10 mouse cellular contexts compared by ENCODE assay signal in genomic region chr17:29637377-29637776, GRCm38 (mm10). TPM values are rescaled to one million over a fixed set of nuclear protein-coding genes. Genes with fewer than 3 reads are reported as not detected.
DNase-seq lines count a peak whose midpoint lies in the region; ATAC-seq and TF ChIP-seq lines count a peak whose summit lies in the region.
"Had no signal": no experiment of that assay in that cellular context is flagged by ENCODE, and none has a peak within 500 bp of the region (broad histone marks: within the 10 kb centered on the region; RNA-seq: fewer than 3 reads in every experiment).

No protein-coding gene starts in this region.

- TF ChIP-seq CTCF in liver, postnatal 0 days (IDR thresholded peaks at IDR 0.05; ENCODE audit: low read depth) = no peak

- H3K4me1 ChIP-seq in heart, embryonic 11.5 days (ENCODE audit: control insufficient read depth, insufficient read depth, low read length) = peaks cover 14% of the 10 kb centered on the region
- H3K4me1 ChIP-seq in heart, embryonic 12.5 days (replicated peaks) = peaks cover 16% of the 10 kb centered on the region
- peaks cover 15% of the 10 kb centered on the region for H3K4me1 ChIP-seq in liver, postnatal 0 days (ENCODE audit: insufficient read depth)

- no peak overlapping the region for H3K9ac ChIP-seq in heart, embryonic 11.5 days (ENCODE audit: low read depth, low read length)
- H3K9ac ChIP-seq in heart, embryonic 12.5 days = no peak overlapping the region
- H3K9ac ChIP-seq in liver, postnatal 0 days (replicated peaks) = no peak overlapping the region
- H3K9ac ChIP-seq: lung, embryonic 14.5 days had no signal

- peak; percentile 49 for DNase-seq in adrenal gland, postnatal 10 days
- no peak for DNase-seq in adrenal gland, postnatal 25 days
- DNase-seq in heart, adult 18-20 months = peak; percentile 43 to 57
- no peak for DNase-seq in liver, postnatal 0 days
- no peak for DNase-seq in spleen, postnatal 36 days (ENCODE audit: low spot score in 2 of 2)
- no peak for DNase-seq in layer of hippocampus, adult 9-11 months
- DNase-seq: adrenal gland, adult 8-10 months; lung, embryonic 14.5 days had no signal

- no peak for TF ChIP-seq EP300 in liver, postnatal 0 days (IDR thresholded peaks at IDR 0.05; ENCODE audit: low read depth)

- WGBS in heart, embryonic 11.5 days (ENCODE audit: insufficient replicate concordance) = 75% methylated on average over 4 of the region's 4 CpGs
- 73% methylated on average over 4 of the region's 4 CpGs for WGBS in heart, embryonic 12.5 days
- 79% methylated on average over 4 of the region's 4 CpGs for WGBS in liver, postnatal 0 days (ENCODE audit: insufficient replicate concordance)

- no peak overlapping the region for H3K4me2 ChIP-seq in heart, embryonic 11.5 days
- no peak overlapping the region for H3K4me2 ChIP-seq in heart, embryonic 12.5 days
- H3K4me2 ChIP-seq in liver, postnatal 0 days (ENCODE audit: low read depth, low read length) = peak overlapping the region; percentile 36
- H3K4me2 ChIP-seq: lung, embryonic 14.5 days had no signal

- no peak overlapping the region for H3K4me3 ChIP-seq in heart, embryonic 11.5 days (ENCODE audit: low read depth, low read length)
- no peak overlapping the region for H3K4me3 ChIP-seq in heart, embryonic 12.5 days
- no peak overlapping the region for H3K4me3 ChIP-seq in liver, postnatal 0 days (ENCODE audit: low read depth, low read length)

- no peak for ATAC-seq in heart, embryonic 11.5 days (replicated peaks; ENCODE audit: insufficient number of reproducible peaks, low FRiP score, low TSS enrichment)
- peak; percentile 39; the same call in 1 of the 2 replicates for ATAC-seq in heart, embryonic 12.5 days (ENCODE audit: insufficient number of reproducible peaks, low FRiP score)
- peak; percentile 38; the same call in 1 of the 2 replicates for ATAC-seq in liver, postnatal 0 days

- no peaks in the 10 kb centered on the region for H3K9me3 ChIP-seq in heart, embryonic 11.5 days (replicated peaks; ENCODE audit: control insufficient read depth, low read length)
- no peaks in the 10 kb centered on the region for H3K9me3 ChIP-seq in heart, embryonic 12.5 days (replicated peaks)
- no peaks in the 10 kb centered on the region for H3K9me3 ChIP-seq in liver, postnatal 0 days (ENCODE audit: low read length)

- peaks cover 30% of the 10 kb centered on the region for H3K36me3 ChIP-seq in heart, embryonic 11.5 days (ENCODE audit: control insufficient read depth, insufficient read depth, low read length)
- peaks cover 90% of the 10 kb centered on the region for H3K36me3 ChIP-seq in heart, embryonic 12.5 days
- peaks cover 77% of the 10 kb centered on the region for H3K36me3 ChIP-seq in liver, postnatal 0 days (replicated peaks; ENCODE audit: insufficient read depth, low read length)

- no peaks in the 10 kb centered on the region for H3K27me3 ChIP-seq in heart, embryonic 11.5 days (ENCODE audit: control insufficient read depth, insufficient read depth, low read length)
- no peaks in the 10 kb centered on the region for H3K27me3 ChIP-seq in heart, embryonic 12.5 days (replicated peaks)
- H3K27me3 ChIP-seq in liver, postnatal 0 days (ENCODE audit: insufficient read depth, low read length) = no peaks in the 10 kb centered on the region

- no peak overlapping the region for H3K27ac ChIP-seq in heart, embryonic 11.5 days (ENCODE audit: low read depth, low read length)
- no peak overlapping the region for H3K27ac ChIP-seq in heart, embryonic 12.5 days (ENCODE audit: poor library complexity, severe bottlenecking)
- H3K27ac ChIP-seq in liver, postnatal 0 days (ENCODE audit: low read depth) = peak overlapping the region; percentile 57; the same call in 1 of the 2 replicates

RNA-seq across cellular contexts. Expression of gene Gm28043, which starts 22.7 kb away (rescaled TPM):
- 1 to 10 TPM; 2.3 to 4.6 TPM for total RNA-seq in adrenal gland, postnatal 10 days (2021)
- 4.5 and 5.0 TPM in 2 replicates for total RNA-seq in adrenal gland, postnatal 25 days (2021)
- total RNA-seq in heart, adult 18-20 months (2021) = under 1 TPM; 0.35 to 0.87 TPM
- polyA plus RNA-seq in heart, embryonic 11.5 days (2014; fragmentation: Nextera tagmentation; extraction: Ambion mirVana) = 2.3 and 2.9 TPM in 2 replicates
- polyA plus RNA-seq in heart, embryonic 12.5 days (2016; fragmentation: Nextera tagmentation; extraction: Ambion mirVana) = 2.1 and 2.5 TPM in 2 replicates
- 0.49 and 0.69 TPM in 2 replicates for polyA plus RNA-seq in liver, postnatal 0 days (2015; fragmentation: Nextera tagmentation; extraction: Ambion mirVana)

RNA-seq across cellular contexts. Expression of gene Rnf8, which starts 22.8 kb away (rescaled TPM):
- 10 to 100 TPM; 43.1 to 50.7 TPM for total RNA-seq in adrenal gland, postnatal 10 days (2021)
- total RNA-seq in adrenal gland, postnatal 25 days (2021) = 54.1 and 57.0 TPM in 2 replicates
- 10 to 100 TPM; 18.6 to 21.9 TPM for total RNA-seq in heart, adult 18-20 months (2021)
- polyA plus RNA-seq in heart, embryonic 11.5 days (2014; fragmentation: Nextera tagmentation; extraction: Ambion mirVana) = 61.9 and 66.9 TPM in 2 replicates
- polyA plus RNA-seq in heart, embryonic 12.5 days (2016; fragmentation: Nextera tagmentation; extraction: Ambion mirVana) = 52.2 and 58.7 TPM in 2 replicates
- 20.9 and 22.3 TPM in 2 replicates for polyA plus RNA-seq in liver, postnatal 0 days (2015; fragmentation: Nextera tagmentation; extraction: Ambion mirVana)

RNA-seq across cellular contexts. Expression of gene Cmtr1, which starts 23.0 kb away (rescaled TPM):
- total RNA-seq in adrenal gland, postnatal 10 days (2021) = 10 to 100 TPM; 52.4 to 99.0 TPM
- total RNA-seq in adrenal gland, postnatal 25 days (2021) = 88.4 and 104 TPM in 2 replicates
- 10 to 100 TPM; 55.9 to 65.9 TPM for total RNA-seq in heart, adult 18-20 months (2021)
- polyA plus RNA-seq in heart, embryonic 11.5 days (2014; fragmentation: Nextera tagmentation; extraction: Ambion mirVana) = 99.9 and 101 TPM in 2 replicates
- 123 and 124 TPM in 2 replicates for polyA plus RNA-seq in heart, embryonic 12.5 days (2016; fragmentation: Nextera tagmentation; extraction: Ambion mirVana)
- 52.8 and 57.2 TPM in 2 replicates for polyA plus RNA-seq in liver, postnatal 0 days (2015; fragmentation: Nextera tagmentation; extraction: Ambion mirVana)

Comparison
In these comparisons a context has a peak if more than half of its experiments do, and no peak if none do; other contexts are left out.
1. DNase-seq: peak in adrenal gland, postnatal 10 days (single experiment) and heart, adult 18-20 months (2 of 2); none in adrenal gland, postnatal 25 days (single experiment), liver, postnatal 0 days (single experiment), spleen, postnatal 36 days (0 of 2) and layer of hippocampus, adult 9-11 months (single experiment).